Mouse (Mus musculus) natural killer cell, adult 2 months (primary cell): ENCODE data around the gene Mapk8.

Experiments used
- DNase-seq, 2 experiments: peaks; one replicate each; pipeline ENCODE4 v3.0.0; 2022; ENCODE audit warnings: low spot score in 2 of 2

Gene Mapk8

GRCm38 (mm10) chr14:33398065-33398860 is 48.7 kb downstream of the Mapk8 start:
- no peak for DNase-seq

DNA sequence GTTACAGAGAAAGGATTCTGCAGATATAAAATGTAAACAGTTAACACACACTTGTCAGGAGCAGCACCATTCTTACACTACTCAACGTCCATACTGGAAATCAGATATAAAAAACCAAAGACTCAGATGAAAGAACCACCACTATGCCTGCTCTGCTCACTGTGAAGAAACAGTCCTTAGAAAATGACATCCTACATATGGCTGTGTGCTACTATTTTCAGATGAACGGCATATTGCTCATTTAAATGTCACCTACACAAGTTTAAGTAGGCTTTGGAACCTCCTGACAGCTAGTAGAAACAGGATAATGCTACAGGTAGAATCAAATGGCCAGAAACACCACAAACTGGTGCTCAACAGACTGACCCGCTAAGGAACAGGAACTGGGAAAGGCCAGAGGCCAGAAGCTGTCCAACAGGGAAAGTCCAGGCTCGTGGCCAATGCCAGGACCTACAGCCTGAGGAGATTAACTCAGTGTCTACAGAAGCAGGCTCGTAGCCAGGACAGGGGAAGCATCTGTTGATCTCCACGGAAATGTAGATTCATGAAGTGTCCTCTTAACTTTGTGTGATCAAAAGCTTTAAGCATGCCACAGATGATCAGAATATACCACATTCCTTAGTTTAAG is 66.0 kb downstream of the Mapk8 start:
- DNase-seq, result no peak

DNA sequence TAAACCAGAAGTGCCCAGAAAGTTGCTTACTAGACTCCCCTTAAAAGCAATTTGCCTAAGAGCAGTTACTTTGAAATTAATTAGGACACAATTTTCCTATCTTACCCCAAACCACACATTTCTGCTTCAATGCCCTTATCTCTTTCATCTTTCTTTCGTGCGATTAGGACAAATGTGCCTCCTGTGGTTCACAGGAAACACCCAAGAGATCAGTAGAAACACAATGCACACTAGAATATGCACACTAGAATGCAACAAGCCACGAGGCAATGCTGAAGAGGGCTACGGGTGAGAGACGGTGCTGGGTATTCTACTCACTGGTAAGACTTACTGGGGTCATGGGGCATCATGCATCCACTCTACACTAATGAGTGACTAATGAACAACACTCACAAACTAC is 68.2 kb downstream of the Mapk8 start:
- DNase-seq, result no peak

GRCm38 (mm10) chr14:33377211-33377610 is 69.7 kb downstream of the Mapk8 start:
- DNase-seq, result no peak

DNA sequence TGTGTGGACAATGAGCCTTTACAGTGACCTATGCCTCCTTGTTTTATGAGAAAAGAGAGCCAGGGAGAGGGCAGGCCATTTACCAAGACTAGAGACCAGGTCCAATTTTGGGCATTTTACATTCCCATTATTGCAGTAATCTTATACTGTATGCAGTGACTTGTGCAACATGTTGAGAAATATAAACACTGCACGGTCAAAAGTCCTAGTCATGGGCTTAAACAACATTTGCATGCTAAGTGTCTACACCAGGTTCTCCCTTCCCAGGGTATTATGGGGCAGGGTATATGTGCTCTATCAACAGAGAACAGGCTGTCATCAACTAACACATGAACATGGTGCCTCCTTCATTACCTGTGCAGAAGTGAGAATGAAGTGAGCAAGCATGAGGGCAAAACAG is 72.9 kb downstream of the Mapk8 start:
- DNase-seq, result no peak

DNA sequence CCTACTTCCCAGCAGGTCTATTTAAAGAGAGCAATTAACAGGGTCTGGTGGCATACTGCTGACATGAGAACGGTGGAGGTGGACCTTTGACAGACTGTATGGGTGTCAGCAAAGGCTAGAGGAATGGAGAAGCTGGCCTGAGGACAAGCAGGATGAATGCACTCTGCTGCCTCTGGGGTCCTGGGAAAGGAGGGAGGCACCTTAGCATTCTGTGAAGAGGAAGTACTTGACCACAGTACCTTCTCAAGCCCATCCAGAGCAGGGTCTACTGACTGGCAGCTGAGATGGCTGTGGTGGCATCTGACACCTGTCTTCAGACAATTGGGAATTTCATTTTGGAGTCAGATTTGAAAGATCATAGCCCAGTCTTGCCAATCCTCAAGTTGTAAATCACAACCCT is 73.7 kb downstream of the Mapk8 start:
- DNase-seq, result no peak

DNA sequence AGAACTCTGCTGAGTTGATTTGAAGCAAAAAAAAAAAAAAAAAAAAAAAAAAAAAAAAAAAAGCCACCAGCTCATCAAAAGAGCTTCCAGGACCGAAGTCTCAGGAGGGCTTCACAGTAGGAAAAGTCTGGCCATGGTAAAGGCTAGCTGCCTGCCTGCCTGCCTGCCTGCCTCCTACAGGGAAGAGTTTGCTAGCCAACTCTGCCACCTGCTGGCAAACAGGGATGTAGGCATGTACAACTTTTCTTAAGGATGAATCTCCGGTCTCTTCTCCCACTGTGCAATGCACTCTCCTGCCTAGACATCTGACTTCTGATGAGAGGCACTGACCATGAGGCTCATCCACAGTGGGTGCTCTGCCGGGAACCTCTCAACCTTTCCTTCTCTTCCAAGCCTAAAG is 75.7 kb downstream of the Mapk8 start:
- DNase-seq, result peak in 1 of 2 experiments; percentile 14

DNA sequence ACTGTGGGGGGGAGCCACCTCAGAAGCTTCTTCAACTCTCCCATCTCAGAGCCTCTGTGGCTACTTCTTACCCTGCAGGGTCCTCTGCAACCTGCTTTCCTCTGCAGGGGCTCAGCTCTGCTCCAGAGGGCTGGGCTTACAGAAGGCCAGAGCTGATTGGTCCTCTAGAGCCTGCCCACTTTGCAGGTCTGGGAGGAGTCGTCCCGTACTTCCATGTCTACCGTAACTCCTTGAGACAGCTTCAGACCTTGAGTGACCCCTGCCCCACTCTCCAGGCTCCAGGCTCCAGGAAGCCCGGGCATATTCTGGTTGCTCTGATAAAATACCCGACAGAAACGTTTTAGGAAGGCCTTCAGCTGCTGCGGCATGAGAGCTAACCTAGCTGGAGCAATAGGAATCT is 76.9 kb downstream of the Mapk8 start:
- no peak for DNase-seq

DNA sequence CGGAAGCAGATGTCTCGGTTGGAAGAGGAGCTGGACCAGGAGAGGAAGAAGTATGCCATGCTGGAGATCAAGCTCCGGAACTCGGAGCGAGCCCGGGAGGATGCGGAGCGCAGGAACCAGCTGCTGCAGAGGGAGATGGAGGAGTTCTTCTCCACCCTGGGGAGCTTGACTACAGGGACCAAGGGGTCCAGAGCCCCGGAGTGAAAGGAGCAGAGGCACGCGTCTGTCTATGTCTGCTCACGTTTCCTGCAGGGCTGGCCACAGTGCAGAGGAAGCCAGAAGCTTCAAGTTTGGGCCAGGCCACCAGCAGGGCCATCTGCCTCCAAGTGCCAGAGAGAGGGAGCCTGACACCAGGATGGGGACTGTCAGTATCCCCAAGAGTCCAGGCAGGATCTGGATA is 77.6 kb downstream of the Mapk8 start:
- DNase-seq, result no peak

DNA sequence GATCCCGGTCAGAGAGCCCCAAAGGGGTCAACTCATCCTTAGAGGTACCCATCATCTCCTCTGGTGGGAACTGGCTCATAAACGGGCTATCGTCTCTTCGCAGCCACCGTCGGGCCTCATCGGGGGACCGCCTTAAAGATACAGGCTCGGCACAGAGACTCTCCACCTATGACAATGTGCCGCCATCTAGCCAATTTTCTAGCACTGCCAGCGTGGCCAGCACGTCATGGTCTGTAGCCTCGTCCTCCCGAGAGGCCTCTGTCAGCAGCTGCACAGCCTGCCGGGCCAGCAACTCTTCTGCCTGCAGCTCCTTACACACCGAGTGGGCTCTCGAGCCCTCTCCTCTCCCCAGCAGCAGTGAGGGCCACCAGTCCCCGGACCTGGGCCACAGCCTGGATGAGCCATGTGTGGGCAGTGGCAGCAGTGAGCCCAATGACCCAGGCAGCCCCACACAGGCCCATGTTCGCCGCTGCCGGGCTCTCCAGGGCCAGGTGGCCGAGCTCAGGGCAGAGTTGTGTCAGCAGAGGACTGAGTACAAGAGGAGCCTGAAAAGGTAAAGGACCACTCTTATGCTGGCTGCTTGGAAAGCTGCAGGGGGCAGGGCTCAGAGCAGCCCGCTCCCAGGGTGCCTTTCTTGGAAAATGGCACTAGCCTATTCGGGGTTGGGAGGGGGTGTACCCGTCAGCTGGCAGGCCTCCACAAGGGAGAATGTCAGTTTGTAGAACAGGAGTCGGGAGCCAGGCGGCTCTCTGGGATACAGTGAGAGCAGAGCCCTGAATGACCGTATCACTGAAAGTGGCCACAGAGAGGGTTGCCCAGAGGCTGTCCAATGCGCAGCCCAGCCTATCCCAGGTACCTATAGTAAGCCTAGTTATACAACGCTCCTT is 79.8 kb downstream of the Mapk8 start:
- DNase-seq, result no peak

- no peak for DNase-seq
These were observed 82.9 kb downstream of the Mapk8 start for GRCm38 (mm10) chr14:33364061-33364460.

DNA sequence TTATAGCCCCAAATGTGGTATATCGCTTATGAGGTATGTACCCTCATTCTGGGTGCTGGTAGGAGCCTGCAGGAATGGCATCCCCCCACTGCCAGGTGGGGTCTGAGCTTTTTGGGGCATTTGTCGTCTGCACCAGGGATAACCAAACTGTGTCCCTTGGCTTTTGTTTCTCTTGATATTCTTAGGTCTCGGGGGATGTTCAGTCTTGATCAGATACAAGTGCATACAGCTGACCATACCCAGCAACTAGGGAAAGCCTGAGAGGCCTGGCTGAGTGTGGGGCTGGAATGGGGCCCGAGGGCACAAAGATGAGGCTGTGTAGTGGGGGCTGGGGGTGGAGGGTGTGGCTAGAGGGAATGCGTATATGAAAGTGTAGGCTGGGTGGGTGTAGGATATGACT is 83.3 kb downstream of the Mapk8 start:
- no peak for DNase-seq

DNA sequence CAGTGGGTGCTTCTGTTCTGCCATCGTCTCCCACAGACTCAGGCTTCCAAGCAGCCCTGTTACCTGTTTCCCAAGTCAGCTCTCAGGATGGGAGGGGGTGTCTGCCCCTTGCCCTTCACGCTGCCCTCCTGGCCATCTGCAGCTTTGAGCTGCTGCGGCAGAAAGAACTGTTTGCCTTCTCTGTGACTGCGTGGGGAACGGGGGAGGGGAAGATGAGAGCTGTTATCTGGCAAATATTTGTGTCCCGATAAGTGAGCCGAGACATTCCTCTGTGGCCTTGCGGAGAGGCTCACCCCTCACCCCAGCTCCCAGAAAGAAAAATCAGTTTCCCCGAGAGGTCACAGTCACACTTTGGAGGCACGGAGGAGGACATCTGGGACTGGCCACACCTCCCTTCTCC is 84.2 kb downstream of the Mapk8 start:
- DNase-seq, result no peak

DNA sequence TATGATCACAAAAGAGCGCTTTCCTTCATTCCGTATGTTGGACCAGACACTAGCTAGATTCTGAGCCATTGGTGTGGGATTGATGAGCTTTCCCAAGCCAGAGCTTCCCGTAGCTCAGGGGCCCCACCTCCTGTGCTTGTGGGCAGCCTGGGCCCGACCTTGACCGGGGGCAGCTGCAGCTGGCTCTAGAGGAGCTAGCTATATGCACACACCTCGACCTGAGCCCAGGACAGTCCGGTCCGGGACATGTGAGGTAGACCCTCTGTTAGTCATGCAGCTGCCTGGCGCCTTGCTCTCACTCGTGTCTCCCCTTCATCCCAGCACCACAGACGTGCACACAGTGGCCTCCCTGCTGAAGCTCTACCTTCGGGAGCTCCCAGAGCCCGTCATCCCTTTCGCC is 84.8 kb downstream of the Mapk8 start:
- DNase-seq, result no peak

GRCm38 (mm10) chr14:33361546-33361945 is 85.4 kb downstream of the Mapk8 start:
- DNase-seq, result no peak

GRCm38 (mm10) chr14:33358891-33359290 is 88.1 kb downstream of the Mapk8 start:
- DNase-seq, result no peak

GRCm38 (mm10) chr14:33357600-33358368 is 89.2 kb downstream of the Mapk8 start:
- DNase-seq, result no peak

GRCm38 (mm10) chr14:33355276-33355675 is 91.7 kb downstream of the Mapk8 start:
- no peak for DNase-seq

- DNase-seq, result no peak
These were observed 94.1 kb downstream of the Mapk8 start for GRCm38 (mm10) chr14:33352890-33353289.

GRCm38 (mm10) chr14:33351984-33352722 is 94.8 kb downstream of the Mapk8 start:
- DNase-seq, result no peak

- DNase-seq, result no peak
These were observed 95.9 kb downstream of the Mapk8 start for GRCm38 (mm10) chr14:33351019-33351418.
